Mouse (Mus musculus) kidney, adult 2 months (tissue): ENCODE measurements around the gene Tmem176a.

Experiments used
- CTCF ChIP-seq: fragments of 200-500 bp; conservative IDR thresholded peaks from 2 replicates; pipeline ENCODE4 v1.5.1; 2011; ENCODE audit warnings: low read depth, mild to moderate bottlenecking, control low read depth, low read length, moderate library complexity, mixed read lengths; ENCODE audit not compliant: insufficient read depth, insufficient read length
- POLR2A ChIP-seq: fragments of 200-500 bp; IDR thresholded peaks from one replicate; pipeline ENCODE4 v1.6.1; 2011; ENCODE audit warnings: low read depth, low read length, control low read depth

GRCm38 (mm10) chr6:48894938-48895818, 54.5 kb downstream of the Tmem176a start:
- TF ChIP-seq POLR2A (no peak), CTCF (no peak)
